Mouse (Mus musculus) lung, embryonic 14.5 days (tissue): Measurements from ENCODE around the gene Samd4. TPM values are rescaled to one million over a fixed set of nuclear protein-coding genes. Genes with fewer than 3 reads are reported as not detected.

Source experiments
- ATAC-seq: fragments of 200-750 bp; cut with Nextera tagmentation; 2 replicates; pipeline ENCODE4 v1.8.0; 2017; ENCODE audit warnings: mild to moderate bottlenecking, moderate TSS enrichment, moderate library complexity; ENCODE audit not compliant: insufficient read depth
- DNase-seq: peaks from one replicate; pipeline ENCODE4 v3.0.0-alpha.2; 2015
- H3K27ac ChIP-seq: fragments of 300-500 bp; sonication (generic); 2 replicates; pipeline ENCODE4 v1.5.1; 2014; ENCODE audit warnings: low read depth, mild to moderate bottlenecking, moderate library complexity
- H3K27me3 ChIP-seq: fragments of 300-500 bp; sonication (generic); 2 replicates; pipeline ENCODE4 v1.6.1; 2014; ENCODE audit warnings: low read length, control low read depth; ENCODE audit not compliant: insufficient read depth
- H3K36me3 ChIP-seq: fragments of 300-500 bp; sonication (generic); 2 replicates; pipeline ENCODE4 v1.6.1; 2014; ENCODE audit warnings: control low read depth; ENCODE audit not compliant: insufficient read depth
- H3K4me1 ChIP-seq: fragments of 300-500 bp; sonication (generic); 2 replicates; pipeline ENCODE4 v1.6.1; 2014; ENCODE audit warnings: antibody characterized with exemption, control low read depth; ENCODE audit not compliant: insufficient read depth
- H3K4me2 ChIP-seq: fragments of 300-500 bp; sonication (generic); 2 replicates; pipeline ENCODE4 v1.6.1; 2014; ENCODE audit warnings: mild to moderate bottlenecking
- H3K4me3 ChIP-seq: fragments of 300-500 bp; sonication (generic); 2 replicates; pipeline ENCODE4 v1.5.1; 2014; ENCODE audit warnings: low read depth, low read length
- H3K9ac ChIP-seq: fragments of 300-500 bp; sonication (generic); 2 replicates; pipeline ENCODE4 v1.6.1; 2014
- H3K9me3 ChIP-seq: fragments of 300-500 bp; sonication (generic); 2 replicates; pipeline ENCODE4 v1.6.1; 2016; ENCODE audit warnings: low read depth, low read length, control low read depth
- CTCF ChIP-seq: IDR thresholded peaks from 2 replicates; pipeline ENCODE4 v1.5.1; 2016; ENCODE audit warnings: antibody characterized with exemption, low read depth
- whole genome bisulfite sequencing: fragments of 180-500 bp; shearing (Covaris S2); extraction: QIAGEN DNeasy Blood & Tissue Kit; methylation state at CpG from one replicate; pipeline ENCODE4 v1.1.7; 2014; 5-methylcytosine and 5-hydroxymethylcytosine counted together
- polyA plus RNA-seq: library from polyadenylated mRNA; unstranded; fragments of >200 nt; fragmentation: Nextera tagmentation; extraction: Ambion mirVana; gene quantifications from 2 replicates; pipeline ENCODE4 v1.2.1, GENCODE M21; 2014

Gene Samd4
- 3.8 and 4.6 TPM in 2 replicates for polyA plus RNA-seq

- peak within 1 kb of the TSS; percentile 85 for H3K9ac ChIP-seq
- H3K36me3 ChIP-seq: no peaks in the 10 kb centered on the region
- H3K27me3 ChIP-seq: no peaks in the 10 kb centered on the region
- H3K27ac ChIP-seq: peak within 1 kb of the TSS; percentile 96
- H3K9me3 ChIP-seq: no peaks in the 10 kb centered on the region
- H3K4me1 ChIP-seq: peaks cover 8% of the 10 kb centered on the region
- H3K4me3 ChIP-seq: peak within 1 kb of the TSS; percentile 71
- peak; percentile 78 for ATAC-seq
- peak within 1 kb of the TSS; percentile 98 for H3K4me2 ChIP-seq
- peak; percentile 90 for DNase-seq
- under 1% methylated on average over 54 of the region's 54 CpGs for WGBS
- TF ChIP-seq CTCF: peak; percentile 43
These were observed at the start of gene Samd4 for GRCm38 (mm10) chr14:46882431-46883067. Gene Samd4 (plus strand): TSS chr14:46882854.

DNA sequence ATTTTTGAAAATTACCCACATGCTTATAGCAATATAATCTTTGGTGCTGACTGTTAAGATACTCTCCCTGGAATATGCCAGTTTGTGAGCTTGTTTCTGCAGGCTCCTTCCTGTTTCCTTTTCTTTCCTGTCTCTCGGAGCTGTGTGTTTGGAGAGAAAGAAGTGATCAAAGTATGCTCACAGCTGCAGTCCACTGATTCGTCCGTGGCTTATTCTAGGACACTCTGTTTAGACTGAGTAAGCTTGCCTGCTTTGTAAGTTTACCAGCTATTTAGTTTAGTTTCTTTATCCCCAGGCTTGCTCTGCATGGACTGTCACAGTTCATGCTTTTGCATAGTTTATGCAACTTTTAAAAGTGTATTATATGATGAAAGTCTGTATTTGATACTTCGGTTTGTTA lies 43.3 kb upstream of the Samd4 start:
- H3K9ac ChIP-seq: no peak overlapping the region
- H3K9me3 ChIP-seq: no peaks in the 10 kb centered on the region
- TF ChIP-seq CTCF: no peak
- no peak overlapping the region for H3K4me3 ChIP-seq
- no peaks in the 10 kb centered on the region; the same call in 1 of the 2 replicates for H3K4me1 ChIP-seq
- no peaks in the 10 kb centered on the region for H3K27me3 ChIP-seq
- no peak overlapping the region for H3K4me2 ChIP-seq
- ATAC-seq (peak; percentile 90), DNase-seq (peak; percentile 86)
- H3K36me3 ChIP-seq: peaks cover 20% of the 10 kb centered on the region; the same call in 1 of the 2 replicates
- peak overlapping the region; percentile 61; the same call in 1 of the 2 replicates for H3K27ac ChIP-seq
- WGBS: 28% methylated on average over 4 of the region's 4 CpGs

DNA sequence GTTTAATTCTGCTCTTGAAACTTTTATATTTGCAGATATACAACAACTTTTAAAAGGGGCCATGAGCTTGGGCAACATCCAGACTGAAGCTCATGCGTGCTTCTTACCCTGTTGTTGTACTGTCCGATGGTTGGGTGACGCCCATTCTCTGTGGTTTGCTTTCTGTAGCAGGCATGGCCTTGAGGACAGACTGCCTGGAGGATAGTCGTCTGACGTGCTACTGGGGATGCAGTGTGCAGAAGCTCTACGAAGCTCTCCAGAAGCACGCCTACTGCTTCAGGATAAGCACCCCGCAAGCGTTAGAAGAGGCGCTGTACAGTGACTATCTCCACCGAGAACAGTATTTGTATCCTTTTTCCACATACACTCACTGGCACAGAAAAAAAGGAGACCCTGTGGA lies 36.9 kb upstream of the Samd4 start:
- ATAC-seq: no peak
- Histone ChIP-seq H3K27ac (no peak overlapping the region), H3K9me3 (no peaks in the 10 kb centered on the region), H3K4me1 (no peaks in the 10 kb centered on the region), H3K9ac (no peak overlapping the region), H3K27me3 (no peaks in the 10 kb centered on the region), H3K4me2 (no peak overlapping the region), H3K36me3 (peaks cover 42% of the 10 kb centered on the region), H3K4me3 (no peak overlapping the region)
- DNase-seq: no peak
- TF ChIP-seq CTCF: no peak
- WGBS: 88% methylated on average over 11 of the region's 11 CpGs

DNA sequence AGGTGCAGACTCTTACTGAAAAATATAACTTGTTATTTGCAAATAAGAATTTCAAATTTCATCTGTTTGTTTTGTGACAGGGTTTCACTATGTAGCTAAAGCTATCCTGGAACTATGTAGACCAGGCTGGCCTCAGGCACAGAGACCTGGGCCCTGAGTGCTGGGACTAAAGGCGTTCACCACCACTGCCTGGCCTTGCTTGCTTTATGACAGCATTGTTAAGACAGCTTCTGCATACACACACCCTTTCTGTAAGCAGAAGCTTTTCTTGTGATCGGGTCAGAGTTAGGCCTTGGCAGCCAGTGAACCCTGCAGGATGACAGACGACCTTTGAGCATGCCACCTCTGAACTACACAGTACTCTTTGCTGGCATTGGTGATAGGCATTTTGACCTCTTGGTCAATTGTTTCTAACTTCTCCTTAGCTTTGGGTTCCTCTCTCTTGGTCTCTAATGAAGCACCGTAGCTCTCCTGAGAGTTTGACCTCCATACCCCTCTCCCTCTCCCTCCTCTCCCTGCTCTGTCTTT lies 34.5 kb upstream of the Samd4 start:
- 75% methylated on average over 4 of the region's 4 CpGs for WGBS
- Histone ChIP-seq H3K9ac (no peak overlapping the region), H3K4me1 (no peaks in the 10 kb centered on the region), H3K9me3 (no peaks in the 10 kb centered on the region), H3K27me3 (no peaks in the 10 kb centered on the region), H3K27ac (no peak overlapping the region), H3K4me2 (no peak overlapping the region), H3K36me3 (peaks cover 25% of the 10 kb centered on the region), H3K4me3 (no peak overlapping the region)
- no peak for TF ChIP-seq CTCF
- ATAC-seq (no peak), DNase-seq (no peak)

GRCm38 (mm10) chr14:46848736-46849135 lies 33.9 kb upstream of the Samd4 start:
- H3K36me3 ChIP-seq: peaks cover 27% of the 10 kb centered on the region
- no peak overlapping the region for H3K27ac ChIP-seq
- H3K9me3 ChIP-seq: no peaks in the 10 kb centered on the region
- no peak for TF ChIP-seq CTCF
- no peak overlapping the region for H3K4me2 ChIP-seq
- DNase-seq (no peak), ATAC-seq (no peak)
- WGBS: 79% methylated on average over 5 of the region's 5 CpGs
- no peaks in the 10 kb centered on the region for H3K27me3 ChIP-seq
- no peak overlapping the region for H3K4me3 ChIP-seq
- no peaks in the 10 kb centered on the region for H3K4me1 ChIP-seq
- H3K9ac ChIP-seq: no peak overlapping the region

DNA sequence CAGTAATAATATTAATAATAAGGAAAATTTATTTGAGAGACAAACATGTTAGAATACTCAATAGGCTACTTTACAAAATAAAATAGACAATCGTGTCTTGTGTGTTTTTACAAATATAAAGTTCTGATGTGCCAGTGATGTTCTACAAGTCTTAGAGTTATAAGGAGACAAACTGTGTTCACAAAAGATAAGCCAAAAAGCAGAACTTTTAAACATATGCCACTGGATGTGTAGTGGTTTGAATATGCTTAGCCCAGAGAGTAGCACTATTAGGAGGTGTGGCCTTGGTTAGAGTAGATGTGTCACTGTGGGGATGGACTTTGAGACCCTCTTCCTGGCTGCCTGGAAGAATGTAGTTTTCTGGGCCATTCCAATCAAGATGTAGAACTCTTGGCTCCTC lies 32.9 kb upstream of the Samd4 start:
- DNase-seq: no peak
- H3K27ac ChIP-seq: no peak overlapping the region
- ATAC-seq: no peak
- peaks cover 29% of the 10 kb centered on the region for H3K36me3 ChIP-seq
- 92% methylated on average over 1 of the region's 1 CpGs for WGBS
- H3K4me1 ChIP-seq: no peaks in the 10 kb centered on the region
- H3K27me3 ChIP-seq: no peaks in the 10 kb centered on the region
- no peak overlapping the region for H3K4me2 ChIP-seq
- no peak for TF ChIP-seq CTCF
- H3K9me3 ChIP-seq: no peaks in the 10 kb centered on the region
- H3K4me3 ChIP-seq: no peak overlapping the region
- no peak overlapping the region for H3K9ac ChIP-seq

DNA sequence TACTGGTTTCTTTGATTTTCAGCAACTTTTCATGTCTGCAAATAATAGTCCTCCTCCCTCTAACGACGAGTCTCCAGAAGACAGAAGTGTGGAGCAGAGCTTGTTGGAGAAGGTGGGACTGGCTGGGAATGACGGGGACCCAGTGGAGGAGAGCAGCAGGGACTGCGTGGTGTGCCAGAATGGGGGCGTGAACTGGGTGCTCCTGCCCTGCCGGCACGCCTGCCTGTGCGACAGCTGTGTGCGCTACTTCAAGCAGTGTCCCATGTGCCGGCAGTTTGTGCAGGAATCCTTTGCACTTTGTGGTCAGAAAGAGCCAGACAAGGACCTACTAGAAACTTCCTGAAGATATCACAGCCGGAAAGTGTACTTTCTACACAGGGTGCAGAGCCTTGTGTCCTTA lies 29.0 kb upstream of the Samd4 start:
- TF ChIP-seq CTCF: no peak
- H3K4me2 ChIP-seq: peak overlapping the region; percentile 25; the same call in 1 of the 2 replicates
- no peaks in the 10 kb centered on the region for H3K27me3 ChIP-seq
- no peaks in the 10 kb centered on the region for H3K4me1 ChIP-seq
- DNase-seq (peak; percentile 19), ATAC-seq (peak; percentile 65)
- WGBS: 41% methylated on average over 11 of the region's 11 CpGs
- peaks cover 7% of the 10 kb centered on the region; the same call in 1 of the 2 replicates for H3K36me3 ChIP-seq
- H3K4me3 ChIP-seq: no peak overlapping the region
- no peak overlapping the region for H3K9ac ChIP-seq
- no peaks in the 10 kb centered on the region for H3K9me3 ChIP-seq
- no peak overlapping the region for H3K27ac ChIP-seq
